Mouse (Mus musculus): ENCODE measurements around the gene Il17a.
"Not testable (repeated sequence)": the region's sequence is repeated elsewhere in the genome, so short reads cannot be mapped to it uniquely, and the experiment has no call there.

Il17a gene

GRCm38 (mm10) chr1:20730903-20731302, at the start of gene Il17a:
Gene Il17a, plus strand, starts transcription at chr1:20730905.
- DNase-seq (ENCODE audit: low read depth, low spot score): no peak

- no peak for DNase-seq (ENCODE audit: low read depth, low spot score)
Measured at GRCm38 (mm10) chr1:20682849-20683248, 47.9 kb upstream of the Il17a start.

GRCm38 (mm10) chr1:20683386-20683785, 47.3 kb upstream of the Il17a start:
- DNase-seq (ENCODE audit: low read depth, low spot score): no peak

GRCm38 (mm10) chr1:20683853-20684252, 46.9 kb upstream of the Il17a start:
- DNase-seq (ENCODE audit: low read depth, low spot score): no peak

GRCm38 (mm10) chr1:20684403-20684802, 46.3 kb upstream of the Il17a start:
- DNase-seq (ENCODE audit: low read depth, low spot score): no peak

GRCm38 (mm10) chr1:20685393-20685792, 45.3 kb upstream of the Il17a start:
- no peak for DNase-seq (ENCODE audit: low read depth, low spot score)

- no peak for DNase-seq (ENCODE audit: low read depth, low spot score)
Measured at GRCm38 (mm10) chr1:20685907-20686306, 44.8 kb upstream of the Il17a start.

GRCm38 (mm10) chr1:20691336-20691735, 39.4 kb upstream of the Il17a start:
- DNase-seq (ENCODE audit: low read depth, low spot score): no peak

- no peak for DNase-seq (ENCODE audit: low read depth, low spot score)
Measured at GRCm38 (mm10) chr1:20693634-20694313, 36.9 kb upstream of the Il17a start.

- DNase-seq (ENCODE audit: low read depth, low spot score): peak; percentile 33
Measured at GRCm38 (mm10) chr1:20700011-20700410, 30.7 kb upstream of the Il17a start.

- no peak for DNase-seq (ENCODE audit: low read depth, low spot score)
Measured at GRCm38 (mm10) chr1:20736572-20736971, 5.9 kb downstream of the Il17a start.

- DNase-seq (ENCODE audit: low read depth, low spot score): no peak
Measured at GRCm38 (mm10) chr1:20738483-20738882, 7.8 kb downstream of the Il17a start.

GRCm38 (mm10) chr1:20740496-20740998, 9.8 kb downstream of the Il17a start:
- no peak for DNase-seq (ENCODE audit: low read depth, low spot score)

GRCm38 (mm10) chr1:20754439-20754838, 23.7 kb downstream of the Il17a start:
- no peak for DNase-seq (ENCODE audit: low read depth, low spot score)

GRCm38 (mm10) chr1:20757586-20757985, 26.9 kb downstream of the Il17a start:
- no peak for DNase-seq (ENCODE audit: low read depth, low spot score)

GRCm38 (mm10) chr1:20759799-20760198, 29.1 kb downstream of the Il17a start:
- peak; percentile 50 for DNase-seq (ENCODE audit: low read depth, low spot score)

GRCm38 (mm10) chr1:20760331-20760730, 29.6 kb downstream of the Il17a start:
- no peak for DNase-seq (ENCODE audit: low read depth, low spot score)

GRCm38 (mm10) chr1:20761411-20761810, 30.7 kb downstream of the Il17a start:
- no peak for DNase-seq (ENCODE audit: low read depth, low spot score)

- no peak for DNase-seq (ENCODE audit: low read depth, low spot score)
Measured at GRCm38 (mm10) chr1:20766526-20766925, 35.8 kb downstream of the Il17a start.

GRCm38 (mm10) chr1:20774026-20774730, 43.5 kb downstream of the Il17a start:
- not testable (repeated sequence) for DNase-seq (ENCODE audit: low read depth, low spot score)

GRCm38 (mm10) chr1:20778366-20778765, 47.7 kb downstream of the Il17a start:
- no peak for DNase-seq (ENCODE audit: low read depth, low spot score)
